Mouse (Mus musculus): Measurements from ENCODE around the gene Leo1.

The Leo1 gene

GRCm38 (mm10) chr9:75440796-75441666 lies at the start of gene Leo1:
TSS of gene Leo1 (plus strand) at chr9:75441524.
- DNase-seq (ENCODE audit: low read depth, low spot score): peak; percentile 93

DNA sequence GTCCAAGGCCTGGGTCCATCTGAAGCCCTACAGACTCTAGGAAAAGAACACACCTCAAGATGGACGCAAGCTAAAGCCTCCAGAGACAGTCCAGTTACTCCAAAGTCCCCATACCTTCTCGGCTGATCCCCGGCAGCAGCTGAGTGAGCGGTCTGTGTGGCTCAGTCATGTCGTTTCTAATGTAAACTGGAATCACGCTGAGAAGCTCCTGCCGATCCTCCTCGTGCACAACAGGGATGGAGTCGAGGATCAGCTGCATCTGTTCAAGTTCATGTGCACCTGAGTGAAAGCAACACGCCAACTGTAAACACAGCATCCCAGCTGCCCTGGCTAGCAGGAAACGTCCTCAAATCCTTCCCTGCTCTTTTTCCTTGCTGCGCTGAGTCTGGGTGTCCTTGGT lies 48.1 kb upstream of the Leo1 start:
- DNase-seq (ENCODE audit: low read depth, low spot score): no peak

DNA sequence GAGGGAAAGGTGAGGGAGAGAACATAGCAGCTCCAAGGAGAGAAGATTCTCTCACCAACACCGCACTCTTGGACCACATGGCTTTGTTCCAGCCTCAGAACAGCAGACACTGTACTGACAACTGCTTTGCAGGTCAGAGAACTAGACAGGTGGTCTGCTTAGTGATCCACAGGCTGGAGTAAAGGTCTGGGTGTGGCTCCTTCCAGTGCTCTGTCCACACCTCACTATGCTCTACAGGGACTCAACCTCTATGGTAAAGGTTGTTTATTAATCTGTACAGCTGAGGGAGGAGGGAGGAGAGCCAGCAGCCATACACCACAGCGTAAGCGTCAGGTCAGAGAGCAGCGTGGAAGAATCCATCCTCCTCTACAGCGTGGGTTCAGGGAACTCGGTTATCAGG lies 45.4 kb upstream of the Leo1 start:
- no peak for DNase-seq (ENCODE audit: low read depth, low spot score)

DNA sequence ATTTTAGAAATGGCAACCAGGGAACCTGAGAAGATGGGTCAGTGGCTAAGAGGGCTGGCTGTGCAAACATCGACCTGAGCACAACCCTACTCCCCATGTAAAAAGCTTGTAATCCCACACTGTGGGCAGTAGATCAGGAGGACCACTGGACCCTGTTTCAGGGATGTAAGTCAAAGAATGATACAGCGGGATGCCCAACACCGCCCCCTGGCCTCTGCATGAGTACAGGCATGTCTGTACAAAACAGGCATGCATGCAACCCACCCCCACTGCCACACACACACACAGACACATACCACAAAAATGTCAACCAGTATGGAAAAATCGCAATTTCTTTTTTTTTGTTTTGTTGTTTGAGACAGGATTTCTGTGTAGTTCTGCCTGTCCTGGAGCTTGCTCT lies 42.3 kb upstream of the Leo1 start:
- peak; percentile 31 for DNase-seq (ENCODE audit: low read depth, low spot score)

GRCm38 (mm10) chr9:75400639-75401038 lies 40.7 kb upstream of the Leo1 start:
- no peak for DNase-seq (ENCODE audit: low read depth, low spot score)

DNA sequence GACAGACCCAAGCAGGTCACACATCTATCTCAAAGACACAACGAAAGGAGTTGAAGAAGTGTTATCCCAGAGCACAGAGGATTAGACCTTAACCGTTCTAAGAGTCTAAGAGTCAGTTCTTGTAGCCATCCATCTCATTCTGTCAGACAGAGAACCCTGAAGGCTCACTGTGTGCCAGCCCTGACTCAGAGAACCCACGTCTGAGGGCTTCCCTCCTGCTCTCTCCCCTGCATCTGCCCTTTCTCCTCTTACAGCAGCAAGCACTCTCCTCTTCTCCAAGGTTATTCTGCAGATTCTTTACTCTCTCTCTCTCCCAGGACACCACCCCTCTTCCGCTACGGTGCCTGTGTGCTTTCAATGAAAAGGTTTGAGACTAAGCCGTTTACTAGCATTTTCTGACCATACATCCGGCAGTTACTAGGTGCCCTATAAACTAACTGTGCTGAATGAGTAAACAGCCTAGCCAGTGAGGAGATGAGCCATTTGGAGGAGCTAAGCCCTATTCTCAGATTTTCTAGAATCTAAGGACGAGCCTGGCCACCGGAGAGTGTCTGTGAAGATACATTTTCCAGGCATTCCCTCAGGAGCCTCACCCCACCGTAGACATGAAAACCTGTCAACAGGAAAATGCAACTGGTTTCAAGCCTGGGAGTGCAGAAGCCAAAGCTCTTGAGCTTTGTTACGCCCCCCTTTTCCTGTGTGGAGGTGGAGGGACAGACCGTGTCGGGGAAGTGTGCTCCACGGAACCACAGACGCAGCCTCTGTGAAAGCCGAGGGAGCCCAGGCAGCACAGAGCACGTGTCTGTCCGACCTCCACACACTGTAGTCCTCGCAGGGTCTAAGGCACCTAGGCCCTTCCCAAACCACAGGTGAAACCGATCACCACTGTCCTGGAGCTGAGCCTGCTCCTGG lies 39.5 kb upstream of the Leo1 start:
- DNase-seq (ENCODE audit: low read depth, low spot score): peak; percentile 63

DNA sequence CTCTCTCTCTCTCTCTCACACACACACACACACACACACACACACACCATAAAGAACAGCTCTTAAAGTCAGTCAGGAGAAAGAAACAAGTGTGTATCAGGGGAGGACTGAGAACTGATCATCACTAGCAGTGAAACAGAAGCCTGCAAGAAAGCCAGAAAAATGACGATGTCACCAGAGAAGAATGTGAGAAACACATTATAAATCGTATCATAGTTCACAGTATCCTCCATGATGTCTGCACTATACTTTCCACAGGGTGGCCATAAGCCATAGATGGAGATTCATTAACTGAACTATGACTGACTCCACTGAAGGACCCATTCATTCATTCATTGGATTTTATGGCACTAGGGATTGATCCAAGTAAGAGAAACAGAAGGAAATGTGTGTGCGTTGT lies 37.8 kb upstream of the Leo1 start:
- DNase-seq (ENCODE audit: low read depth, low spot score): no peak

DNA sequence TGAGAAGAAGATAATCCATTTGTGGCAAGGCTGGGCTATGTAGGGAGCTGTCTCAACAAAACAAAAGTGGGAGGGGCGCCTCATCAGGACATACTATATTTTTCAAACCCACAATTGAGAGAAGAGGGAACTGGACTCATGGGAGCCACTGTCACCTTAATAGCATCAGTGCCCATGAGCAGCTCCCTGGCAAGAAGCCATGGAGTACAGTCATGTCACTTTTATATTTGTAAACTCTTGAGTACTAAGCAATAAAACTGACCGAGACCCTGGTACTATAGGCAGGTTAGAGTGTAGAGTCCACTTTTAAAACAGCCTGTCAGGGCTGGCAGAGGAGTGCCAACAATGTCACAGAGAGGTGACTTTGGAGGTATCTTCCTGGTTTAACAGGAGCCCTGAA lies 35.2 kb upstream of the Leo1 start:
- DNase-seq (ENCODE audit: low read depth, low spot score): no peak

DNA sequence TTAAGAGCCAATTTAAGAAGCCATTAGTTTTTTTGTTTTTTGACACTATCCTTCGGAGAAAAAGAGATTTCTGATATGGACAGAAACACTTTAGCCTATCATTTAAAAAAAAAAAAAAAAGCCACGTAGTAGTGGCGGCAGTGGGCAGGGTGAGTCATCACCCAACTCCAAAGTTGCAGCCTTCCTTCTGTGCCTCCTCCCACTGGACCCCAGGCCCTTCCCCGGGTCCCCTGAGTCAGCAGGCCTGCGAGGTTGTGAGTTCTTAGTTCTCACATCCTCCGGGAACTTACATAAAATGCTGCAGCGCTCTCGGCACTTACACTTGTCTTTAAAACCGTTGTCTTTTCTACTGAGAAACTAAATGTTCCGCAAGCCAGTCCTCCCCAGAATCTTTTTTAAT lies 33.5 kb upstream of the Leo1 start:
- DNase-seq (ENCODE audit: low read depth, low spot score): peak; percentile 64

GRCm38 (mm10) chr9:75408204-75408826 lies 33.0 kb upstream of the Leo1 start:
- peak; percentile 49 for DNase-seq (ENCODE audit: low read depth, low spot score)

GRCm38 (mm10) chr9:75409031-75409851 lies 32.1 kb upstream of the Leo1 start:
- peak; percentile 69 for DNase-seq (ENCODE audit: low read depth, low spot score)

DNA sequence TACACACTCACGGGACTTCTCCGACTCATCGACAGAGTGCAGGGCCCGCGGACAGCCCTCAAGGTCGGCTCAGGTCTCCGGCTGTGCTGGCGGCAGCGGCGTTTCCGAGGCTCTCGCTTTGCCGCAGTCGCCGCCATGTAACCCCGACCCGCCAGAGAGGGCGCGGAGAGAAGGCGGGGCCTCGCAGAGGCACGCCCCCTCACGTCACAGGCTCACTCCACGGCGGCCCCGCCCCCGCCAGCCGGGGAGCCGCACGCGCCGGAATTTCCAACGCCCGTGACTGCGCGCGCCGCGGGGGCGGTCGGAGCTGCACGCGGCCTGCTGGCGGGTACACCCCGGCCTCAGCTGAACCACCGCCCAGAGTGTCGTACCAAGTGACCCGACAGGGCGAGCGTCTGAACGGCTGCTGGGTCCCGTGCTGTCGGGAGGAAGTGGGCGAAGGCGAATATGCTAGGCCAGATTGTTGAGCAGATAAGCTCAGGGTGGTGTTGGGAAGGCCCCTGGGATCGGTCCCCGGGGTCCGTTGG lies 31.4 kb upstream of the Leo1 start, which contains the start of gene Mapk6:
TSS of gene Mapk6 (minus strand) at position 154 of the 527 bp plus-strand sequence.
- peak; percentile 98 for DNase-seq (ENCODE audit: low read depth, low spot score)

GRCm38 (mm10) chr9:75410868-75411487 lies 30.3 kb upstream of the Leo1 start:
- DNase-seq (ENCODE audit: low read depth, low spot score): no peak

GRCm38 (mm10) chr9:75411584-75411983 lies 29.7 kb upstream of the Leo1 start:
- no peak for DNase-seq (ENCODE audit: low read depth, low spot score)

DNA sequence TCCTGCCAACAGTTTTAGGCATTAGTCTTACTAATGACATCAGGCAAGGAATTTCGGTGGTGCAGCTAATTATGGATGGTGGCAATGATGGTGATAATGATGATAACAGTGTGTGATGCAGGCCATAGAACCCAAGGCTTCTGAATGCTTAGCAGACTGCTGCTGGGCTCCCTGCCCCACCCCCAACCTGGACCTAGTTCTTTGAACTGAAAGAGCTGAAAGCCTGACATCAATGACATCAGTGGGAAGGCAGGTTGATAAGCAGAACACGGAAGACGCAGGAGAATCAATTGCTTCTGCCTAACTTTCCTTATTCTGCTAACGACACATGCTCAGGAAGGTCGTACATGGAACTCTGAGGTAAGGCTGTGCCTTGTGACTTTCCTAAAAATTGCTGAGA lies 28.1 kb upstream of the Leo1 start:
- DNase-seq (ENCODE audit: low read depth, low spot score): peak; percentile 57

GRCm38 (mm10) chr9:75414204-75414603 lies 27.1 kb upstream of the Leo1 start:
- peak; percentile 86 for DNase-seq (ENCODE audit: low read depth, low spot score)

DNA sequence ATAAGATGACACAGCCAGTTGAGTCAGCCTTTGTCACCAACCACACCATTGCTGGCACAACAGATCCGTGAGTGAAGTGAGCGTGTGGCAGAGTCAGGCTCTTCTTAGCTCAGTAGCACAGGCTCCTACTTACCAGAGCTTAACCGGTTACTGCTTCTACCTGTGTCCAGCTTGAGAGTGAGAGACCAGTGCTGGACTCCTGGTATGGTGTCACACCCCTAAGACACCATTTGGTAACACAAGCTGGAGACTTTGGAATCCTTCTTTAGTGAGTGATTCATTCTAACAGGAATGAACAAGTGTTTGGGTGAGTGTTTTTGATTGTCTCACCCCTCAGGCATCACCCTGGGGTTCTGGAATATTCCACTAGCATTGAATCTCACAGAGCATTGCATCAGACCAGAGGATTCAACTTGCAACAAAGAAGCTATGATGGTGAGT lies 19.1 kb upstream of the Leo1 start:
- DNase-seq (ENCODE audit: low read depth, low spot score): no peak

- DNase-seq (ENCODE audit: low read depth, low spot score): no peak
These were observed 17.6 kb upstream of the Leo1 start for GRCm38 (mm10) chr9:75423683-75424082.

GRCm38 (mm10) chr9:75424358-75425150 lies 16.8 kb upstream of the Leo1 start:
- no peak for DNase-seq (ENCODE audit: low read depth, low spot score)

All from CD4-positive, CD25-positive, alpha-beta regulatory T cell, adult 2 months (primary cell).